In genomic region chr4:125124424-125125209, GRCm38 (mm10) we compare ENCODE assay signal across 9 mouse cellular contexts. TPM values are rescaled to one million over a fixed set of nuclear protein-coding genes. Genes with fewer than 3 reads are reported as not detected.
DNase-seq lines count a peak whose midpoint lies in the region; ATAC-seq and TF ChIP-seq lines count a peak whose summit lies in the region.
"Had no signal": no experiment of that assay in that cellular context is flagged by ENCODE, and none has a peak within 500 bp of the region (broad histone marks: within the 10 kb centered on the region; RNA-seq: fewer than 3 reads in every experiment).

No protein-coding gene starts in this region.

- peak overlapping the region; percentile 54; the same call in 1 of the 2 replicates for H3K27ac ChIP-seq in heart, embryonic 16.5 days (ENCODE audit: low read length)
- peak overlapping the region; percentile 71 for H3K27ac ChIP-seq in liver, postnatal 0 days (ENCODE audit: low read depth)

- 0 out of 2 replicates have a peak, but pooled peaks have one; percentile 13 for ATAC-seq in heart, embryonic 16.5 days (replicated peaks; ENCODE audit: extremely low read depth, insufficient read depth, low FRiP score)
- ATAC-seq in liver, postnatal 0 days, result peak; percentile 22

- H3K36me3 ChIP-seq in heart, embryonic 16.5 days (ENCODE audit: control insufficient read depth, insufficient read depth), result peaks cover 12% of the 10 kb centered on the region
- H3K36me3 ChIP-seq in liver, postnatal 0 days (replicated peaks; ENCODE audit: insufficient read depth, low read length), result peaks cover 15% of the 10 kb centered on the region

- no peak overlapping the region for H3K4me3 ChIP-seq in heart, embryonic 16.5 days (ENCODE audit: low read length)
- no peak overlapping the region for H3K4me3 ChIP-seq in liver, postnatal 0 days (ENCODE audit: low read depth, low read length)

- H3K4me2 ChIP-seq in heart, embryonic 16.5 days (ENCODE audit: low read depth, low read length), result peak overlapping the region; percentile 22; the same call in 1 of the 2 replicates
- peak overlapping the region; percentile 44 for H3K4me2 ChIP-seq in liver, postnatal 0 days (ENCODE audit: low read depth, low read length)

- DNase-seq in urinary bladder, postnatal 14 days (ENCODE audit: low spot score), result peak; percentile 45
- no peak for DNase-seq in urinary bladder, postnatal 10 days (ENCODE audit: low spot score)
- peak; percentile 47 for DNase-seq in liver, postnatal 0 days
- DNase-seq in thymus, adult 18-20 months, result peak; percentile 56 to 79
- no peak for DNase-seq in urinary bladder, postnatal 4 days (ENCODE audit: low spot score in 2 of 2)
- DNase-seq in neural tube, embryonic 10.5 days (ENCODE audit: extremely low spot score, low spot score), result no peak
- DNase-seq in cerebellum, adult 11 months, result no peak

- 41% methylated on average over 7 of the region's 7 CpGs for WGBS in heart, embryonic 16.5 days
- WGBS in liver, postnatal 0 days (ENCODE audit: insufficient replicate concordance), result 38% methylated on average over 7 of the region's 7 CpGs

- no peak for TF ChIP-seq EP300 in liver, postnatal 0 days (IDR thresholded peaks at IDR 0.05; ENCODE audit: low read depth)

- no peaks in the 10 kb centered on the region for H3K27me3 ChIP-seq in heart, embryonic 16.5 days (ENCODE audit: control insufficient read depth, insufficient read depth, low read length)
- H3K27me3 ChIP-seq in liver, postnatal 0 days (ENCODE audit: insufficient read depth, low read length), result no peaks in the 10 kb centered on the region

- peak overlapping the region; percentile 6; the same call in 1 of the 2 replicates for H3K9ac ChIP-seq in heart, embryonic 16.5 days (ENCODE audit: low read length)
- H3K9ac ChIP-seq in liver, postnatal 0 days (replicated peaks), result peak overlapping the region; percentile 38

- H3K9me3 ChIP-seq in heart, embryonic 16.5 days (replicated peaks; ENCODE audit: control insufficient read depth, low read length), result no peaks in the 10 kb centered on the region
- no peaks in the 10 kb centered on the region for H3K9me3 ChIP-seq in liver, postnatal 0 days (ENCODE audit: low read length)

- peaks cover 32% of the 10 kb centered on the region for H3K4me1 ChIP-seq in heart, embryonic 16.5 days (ENCODE audit: control insufficient read depth, insufficient read depth, low read length)
- H3K4me1 ChIP-seq in liver, postnatal 0 days (ENCODE audit: insufficient read depth), result peaks cover 56% of the 10 kb centered on the region

- TF ChIP-seq CTCF in liver, postnatal 0 days (IDR thresholded peaks at IDR 0.05; ENCODE audit: low read depth), result no peak

RNA-seq across cellular contexts. Expression of gene Zc3h12a, which starts 3.0 kb away (rescaled TPM):
- polyA plus RNA-seq in heart, embryonic 16.5 days (2015; fragmentation: Nextera tagmentation; extraction: Ambion mirVana), result 0.69 and 1.6 TPM in 2 replicates
- 0.44 and 0.48 TPM in 2 replicates for polyA plus RNA-seq in liver, postnatal 0 days (2015; fragmentation: Nextera tagmentation; extraction: Ambion mirVana)

RNA-seq across cellular contexts. Expression of gene Meaf6, which starts 39.7 kb away (rescaled TPM):
- 37.0 and 40.5 TPM in 2 replicates for polyA plus RNA-seq in heart, embryonic 16.5 days (2015; fragmentation: Nextera tagmentation; extraction: Ambion mirVana)
- polyA plus RNA-seq in liver, postnatal 0 days (2015; fragmentation: Nextera tagmentation; extraction: Ambion mirVana), result 15.2 and 16.3 TPM in 2 replicates

RNA-seq across cellular contexts. Expression of gene Snip1, which starts 58.1 kb away (rescaled TPM):
- polyA plus RNA-seq in heart, embryonic 16.5 days (2015; fragmentation: Nextera tagmentation; extraction: Ambion mirVana), result 18.5 and 19.0 TPM in 2 replicates
- 10.7 and 10.8 TPM in 2 replicates for polyA plus RNA-seq in liver, postnatal 0 days (2015; fragmentation: Nextera tagmentation; extraction: Ambion mirVana)

RNA-seq across cellular contexts. Expression of gene Dnali1, which starts 59.1 kb away (rescaled TPM):
- 0.63 and 0.92 TPM in 2 replicates for polyA plus RNA-seq in heart, embryonic 16.5 days (2015; fragmentation: Nextera tagmentation; extraction: Ambion mirVana)
- 0.06 TPM in 1 of 2 replicates, not detected in the other for polyA plus RNA-seq in liver, postnatal 0 days (2015; fragmentation: Nextera tagmentation; extraction: Ambion mirVana)
- polyA plus RNA-seq: neural tube, embryonic 11.5 days had no signal

Comparison
In these comparisons a context has a peak if more than half of its experiments do, and no peak if none do; other contexts are left out.
1. DNase-seq: peak in urinary bladder, postnatal 14 days (single experiment), liver, postnatal 0 days (single experiment) and thymus, adult 18-20 months (2 of 2); none in urinary bladder, postnatal 10 days (single experiment), urinary bladder, postnatal 4 days (0 of 2), neural tube, embryonic 10.5 days (single experiment) and cerebellum, adult 11 months (single experiment).